Mouse (Mus musculus): ENCODE data around the gene Tpbgl.

Tpbgl gene

GRCm38 (mm10) chr7:99642078-99642477 is 15.2 kb upstream of the Tpbgl start:
- no peak for DNase-seq (ENCODE audit: low read depth)

GRCm38 (mm10) chr7:99641245-99641644 is 14.3 kb upstream of the Tpbgl start:
- DNase-seq (ENCODE audit: low read depth) = no peak

DNA sequence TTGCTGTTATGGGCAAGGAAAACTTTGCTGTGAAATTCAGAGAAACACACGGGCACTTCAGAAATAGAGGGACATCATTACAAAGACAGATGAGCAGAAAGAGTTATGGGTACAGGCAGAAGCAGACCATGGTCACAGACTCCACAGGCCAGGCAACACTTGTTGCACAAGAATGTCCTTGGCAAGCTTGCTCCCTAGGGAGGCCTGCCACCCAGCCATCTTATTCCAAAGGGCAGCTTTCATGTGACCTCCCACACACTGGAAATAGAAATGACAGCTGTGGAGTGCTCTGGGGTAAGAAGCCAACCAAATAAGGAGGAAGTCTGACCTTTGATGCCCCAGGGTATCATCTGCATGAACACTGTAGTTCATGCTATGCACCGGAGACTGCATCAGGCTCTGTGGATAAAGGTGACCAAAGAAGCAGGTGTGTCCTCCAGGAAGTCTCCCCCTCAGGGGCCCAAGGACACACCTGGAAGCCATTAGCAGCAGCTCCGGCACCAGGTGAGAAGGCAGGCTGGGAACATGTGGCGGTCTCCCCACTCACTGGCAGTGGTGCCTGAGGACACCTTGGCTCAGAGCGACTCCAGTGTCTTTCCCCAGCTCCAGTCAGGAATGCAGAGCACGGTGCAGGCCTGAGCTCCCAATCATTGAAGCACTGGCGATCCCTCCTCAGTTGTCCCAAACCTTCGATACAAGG is 7.2 kb upstream of the Tpbgl start:
- no peak for DNase-seq (ENCODE audit: low read depth)

GRCm38 (mm10) chr7:99632286-99632685 is 5.4 kb upstream of the Tpbgl start:
- DNase-seq (ENCODE audit: low read depth) = no peak

GRCm38 (mm10) chr7:99627366-99627765 is 463 bp upstream of the Tpbgl start:
- no peak for DNase-seq (ENCODE audit: low read depth)

DNA sequence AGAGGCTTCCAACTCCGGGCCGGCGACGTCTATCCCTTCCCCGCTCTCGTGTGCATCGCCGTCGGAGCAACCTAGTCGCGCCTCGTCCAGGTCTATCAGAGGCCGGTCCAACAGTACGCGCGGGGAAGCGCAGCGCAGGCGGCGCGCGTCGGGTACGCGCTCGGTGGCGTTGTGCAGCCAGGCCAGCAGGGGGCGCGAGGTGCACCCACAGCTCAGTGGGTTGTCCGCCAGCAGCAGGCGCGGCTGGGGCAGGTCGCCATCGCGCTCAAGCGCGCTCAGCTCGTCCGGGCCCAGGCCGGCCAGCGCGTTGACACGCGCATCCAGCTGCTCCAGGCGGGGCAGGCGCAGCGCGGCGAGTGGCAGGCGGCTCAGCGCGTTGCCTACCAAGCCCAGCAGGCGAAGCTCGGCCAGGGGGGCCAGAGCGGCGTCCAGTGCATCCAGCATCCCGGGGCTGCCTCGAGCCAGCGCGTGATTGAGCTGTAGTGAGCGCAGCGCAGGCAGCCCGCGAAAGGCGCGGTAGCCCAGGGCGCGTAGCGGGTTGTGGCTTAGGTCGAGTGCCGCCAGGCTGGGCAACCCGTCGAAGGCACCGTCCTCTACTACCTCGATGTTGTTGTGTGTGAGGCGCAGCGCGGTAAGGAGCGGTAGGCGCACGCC is 1.1 kb downstream of the Tpbgl start:
- DNase-seq (ENCODE audit: low read depth) = peak; percentile 79

DNA sequence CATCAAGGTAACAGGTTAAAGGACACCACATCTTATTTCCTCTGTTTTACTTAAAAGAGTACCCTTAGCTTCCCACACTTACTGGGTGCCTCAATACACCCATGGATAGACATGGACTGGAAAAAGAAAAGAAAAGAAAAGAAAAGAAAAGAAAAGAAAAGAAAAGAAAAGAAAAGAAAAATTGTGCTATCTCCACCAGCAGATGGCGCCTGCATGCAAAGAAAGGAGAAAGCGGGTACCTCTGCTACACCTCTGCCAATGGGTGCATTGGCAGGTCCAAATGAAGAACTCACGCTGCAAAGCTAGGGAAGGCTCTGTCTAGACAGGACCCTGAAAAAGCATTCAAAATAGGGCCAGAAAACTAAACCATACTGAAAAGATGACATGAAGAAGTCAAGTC is 8.0 kb downstream of the Tpbgl start:
- peak; percentile 49 for DNase-seq (ENCODE audit: low read depth)

GRCm38 (mm10) chr7:99618264-99618663 is 8.6 kb downstream of the Tpbgl start:
- DNase-seq (ENCODE audit: low read depth) = no peak

DNA sequence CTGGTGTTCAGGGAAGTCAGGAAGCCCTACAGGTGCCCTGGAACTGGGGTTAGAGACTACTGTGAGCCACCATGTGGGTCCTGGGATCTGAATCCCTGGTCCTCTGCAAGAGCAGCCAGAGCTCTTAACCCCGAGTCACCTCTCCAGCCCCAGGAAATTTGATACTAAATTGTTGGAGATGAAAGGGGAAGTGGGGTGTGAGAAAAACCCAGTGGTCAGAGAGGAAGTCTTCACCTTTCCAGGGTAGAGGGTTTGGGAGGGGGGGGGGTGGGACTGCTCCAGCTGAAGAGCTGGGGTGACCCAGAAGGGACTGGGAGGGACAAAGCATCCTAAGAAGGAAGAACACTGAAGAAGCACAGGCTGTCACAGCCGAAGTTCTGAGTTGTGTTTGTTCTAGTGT is 19.3 kb downstream of the Tpbgl start:
- DNase-seq (ENCODE audit: low read depth) = no peak

- DNase-seq (ENCODE audit: low read depth) = no peak
Observed at GRCm38 (mm10) chr7:99606766-99607165, 20.1 kb downstream of the Tpbgl start.

- DNase-seq (ENCODE audit: low read depth) = no peak
Observed at GRCm38 (mm10) chr7:99606303-99606702, 20.6 kb downstream of the Tpbgl start.

GRCm38 (mm10) chr7:99605058-99605457 is 21.8 kb downstream of the Tpbgl start:
- DNase-seq (ENCODE audit: low read depth) = no peak

GRCm38 (mm10) chr7:99603875-99604662 is 22.8 kb downstream of the Tpbgl start:
- DNase-seq (ENCODE audit: low read depth) = no peak

GRCm38 (mm10) chr7:99598722-99599121 is 28.2 kb downstream of the Tpbgl start:
- DNase-seq (ENCODE audit: low read depth) = no peak

DNA sequence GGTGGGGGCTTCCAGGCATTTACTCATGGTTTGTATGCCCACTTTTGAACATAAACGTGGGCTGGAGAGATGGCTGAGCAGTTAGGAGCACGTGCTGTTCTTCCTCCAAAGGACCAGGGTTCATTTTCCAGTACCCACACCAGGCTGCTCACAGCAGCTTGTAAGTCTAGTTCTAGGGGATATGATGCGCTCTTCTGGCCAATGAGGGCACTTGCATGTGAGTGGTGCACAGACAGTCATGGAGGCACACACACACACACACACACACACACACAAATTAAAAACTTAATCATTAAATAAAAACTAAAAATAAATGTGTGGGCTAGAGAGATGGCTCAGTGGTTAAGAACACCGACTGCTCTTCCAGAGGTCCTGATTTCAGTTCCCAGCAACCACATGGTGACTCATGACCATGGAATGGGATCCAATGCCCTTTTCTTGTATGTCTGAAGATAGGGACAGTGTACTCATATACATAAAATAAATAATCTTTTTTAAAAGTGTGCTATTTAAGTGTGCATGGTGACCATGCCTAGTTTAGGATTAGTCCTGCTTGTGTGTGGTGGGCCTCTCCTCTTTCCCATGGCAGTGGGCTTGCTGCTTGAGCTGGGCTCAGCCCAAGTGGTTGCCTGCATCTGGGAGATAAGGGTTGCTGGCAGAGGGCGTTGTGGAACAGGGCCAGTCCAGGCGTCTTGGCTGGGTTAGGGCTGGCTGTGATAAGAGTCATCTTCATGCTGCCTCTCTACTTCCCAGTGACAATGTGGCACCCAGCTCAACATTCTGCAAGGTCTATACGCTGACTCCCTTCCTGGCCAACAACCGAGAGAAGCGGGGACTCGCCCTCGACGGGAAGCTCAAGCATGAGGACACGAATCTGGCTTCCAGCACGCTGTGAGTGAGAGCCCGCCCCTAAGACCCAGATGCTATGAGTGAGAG is 32.8 kb downstream of the Tpbgl start:
- no peak for DNase-seq (ENCODE audit: low read depth)

DNA sequence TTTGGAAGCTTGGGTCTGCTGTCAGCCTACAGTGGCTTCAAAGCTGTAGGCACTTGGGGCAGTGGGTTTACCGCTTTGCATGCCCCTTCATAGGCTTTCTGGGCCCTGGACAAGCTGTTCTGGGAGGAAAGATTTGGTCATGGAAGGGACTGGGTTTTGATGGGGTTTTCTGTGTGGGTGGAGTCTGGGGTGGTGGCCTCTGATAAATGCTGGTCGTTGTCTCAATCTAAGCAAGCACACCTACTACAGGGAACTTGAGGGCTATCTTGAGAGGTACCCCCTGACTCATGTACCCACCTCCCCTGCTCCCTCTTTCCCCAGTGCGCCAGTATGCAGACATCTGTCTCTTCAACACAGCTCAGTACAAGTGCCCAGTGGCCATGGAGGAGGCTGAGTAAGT is 34.2 kb downstream of the Tpbgl start:
- no peak for DNase-seq (ENCODE audit: low read depth)

GRCm38 (mm10) chr7:99590646-99591045 is 36.3 kb downstream of the Tpbgl start:
- DNase-seq (ENCODE audit: low read depth) = no peak

DNA sequence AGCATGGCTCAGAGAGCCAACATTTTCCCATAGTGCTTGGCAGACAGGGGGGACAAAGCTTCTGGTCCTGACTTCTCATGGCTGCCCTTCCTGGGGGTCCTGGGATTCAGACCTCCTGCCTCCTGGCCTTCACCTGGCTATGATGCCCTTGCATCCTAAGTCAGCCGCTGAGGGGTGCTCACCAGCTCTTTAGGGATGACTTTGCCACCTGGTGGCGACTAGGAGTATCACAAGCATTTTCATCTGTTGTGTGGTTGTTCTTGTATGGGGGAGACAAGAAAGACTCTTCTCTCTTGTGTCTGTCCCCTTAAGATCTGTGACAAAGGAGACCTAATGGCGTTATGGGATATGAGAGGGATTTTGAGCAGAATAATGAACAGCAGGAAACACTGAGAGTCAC is 36.8 kb downstream of the Tpbgl start:
- DNase-seq (ENCODE audit: low read depth) = peak; percentile 81

DNA sequence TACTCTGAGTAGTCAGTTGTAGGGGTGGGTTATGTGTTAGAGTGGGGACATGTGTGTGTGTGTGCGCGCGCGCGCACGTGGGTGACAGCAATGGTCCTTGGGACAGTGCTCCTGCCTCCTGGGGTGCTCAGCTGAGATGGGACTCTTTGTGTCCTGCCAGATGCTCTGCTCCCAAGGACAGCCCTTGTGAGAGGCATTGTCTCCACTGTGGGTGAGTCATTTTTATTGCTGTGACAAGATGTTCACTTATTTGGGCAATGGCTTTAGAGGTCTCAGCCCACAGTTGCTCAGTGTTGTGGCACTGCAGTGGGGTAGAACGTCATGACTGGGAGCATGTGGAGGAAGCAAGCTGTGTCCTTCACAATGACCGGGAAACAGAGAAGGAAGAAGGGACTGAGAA is 40.9 kb downstream of the Tpbgl start:
- no peak for DNase-seq (ENCODE audit: low read depth)

GRCm38 (mm10) chr7:99583625-99584024 is 43.3 kb downstream of the Tpbgl start:
- DNase-seq (ENCODE audit: low read depth) = no peak

GRCm38 (mm10) chr7:99582867-99583266 is 44.0 kb downstream of the Tpbgl start:
- DNase-seq (ENCODE audit: low read depth) = no peak

- no peak for DNase-seq (ENCODE audit: low read depth)
Observed at GRCm38 (mm10) chr7:99582306-99582705, 44.6 kb downstream of the Tpbgl start.
